Mouse (Mus musculus) MEL (cell line): ENCODE data around the gene Map3k9. TPM values are rescaled to one million over a fixed set of nuclear protein-coding genes. Genes with fewer than 3 reads are reported as not detected.

ENCODE experiments used
- DNase-seq: peaks from one replicate; pipeline ENCODE4 v3.0.0; 2011; ENCODE audit warnings: low read depth, low spot score
- H3K27ac ChIP-seq: 2 replicates; pipeline ENCODE4 v1.5.1; 2012; ENCODE audit warnings: low read depth, mild to moderate bottlenecking, control low read depth, low read length, moderate library complexity; ENCODE audit not compliant: control insufficient read depth
- H3K27me3 ChIP-seq, 2 experiments: fragments of 150-350 bp in 1 of 2; sonication (generic) in 1 of 2; 2 replicates each; pipeline ENCODE4 v1.6.1; 2012; ENCODE audit warnings: low read length in 2 of 2, mild to moderate bottlenecking in 2 of 2, improper control_type of control experiment in 1 of 2, moderate library complexity in 1 of 2; ENCODE audit not compliant: insufficient read depth in 2 of 2, control insufficient read depth in 1 of 2
- H3K36me3 ChIP-seq, 2 experiments: 2 replicates each; pipeline ENCODE4 v1.6.1; 2012 to 2014; ENCODE audit warnings: low read length in 2 of 2, improper control_type of control experiment in 1 of 2, inconsistent platforms in 1 of 2, mild to moderate bottlenecking in 1 of 2; ENCODE audit not compliant: insufficient read depth in 2 of 2, control insufficient read depth in 1 of 2
- H3K4me1 ChIP-seq, 2 experiments: fragments of 150-350 bp in 1 of 2; sonication (generic) in 1 of 2; 2 replicates each; pipeline ENCODE4 v1.6.1; 2012; ENCODE audit warnings: low read length in 2 of 2, improper control_type of control experiment in 1 of 2, mild to moderate bottlenecking in 1 of 2; ENCODE audit not compliant: insufficient read depth in 2 of 2, control insufficient read depth in 1 of 2
- H3K4me3 ChIP-seq, 2 experiments: fragments of 150-350 bp in 1 of 2; sonication (generic) in 1 of 2; 2 replicates each; pipeline ENCODE4 v1.5.1; 2012; ENCODE audit warnings: low read depth in 2 of 2, low read length in 2 of 2, mild to moderate bottlenecking in 2 of 2, moderate library complexity in 2 of 2, control low read depth in 1 of 2, improper control_type of control experiment in 1 of 2; ENCODE audit not compliant: control insufficient read depth in 1 of 2, insufficient read depth in 1 of 2
- H3K79me2 ChIP-seq: 2 replicates; pipeline ENCODE4 v1.6.1; 2012; ENCODE audit warnings: mild to moderate bottlenecking, low read length, moderate library complexity; ENCODE audit not compliant: control insufficient read depth, poor library complexity, insufficient read depth
- H3K9ac ChIP-seq: 2 replicates; pipeline ENCODE4 v1.6.1; 2012; ENCODE audit warnings: low read depth, mild to moderate bottlenecking, control low read depth, low read length, moderate library complexity; ENCODE audit not compliant: control insufficient read depth, poor library complexity, severe bottlenecking
- H3K9me3 ChIP-seq: fragments of 150-350 bp; sonication (generic); replicated peaks from 2 replicates; pipeline ENCODE4 v1.6.1; 2012; ENCODE audit warnings: mild to moderate bottlenecking, low read length, improper control_type of control experiment, moderate library complexity; ENCODE audit not compliant: insufficient read depth
- BHLHE40 ChIP-seq: IDR thresholded peaks from 2 replicates; pipeline ENCODE4 v1.6.1; 2012; ENCODE audit warnings: low read depth, mild to moderate bottlenecking, inconsistent platforms, low read length, improper control_type of control experiment, borderline replicate concordance
- ETS1 ChIP-seq: IDR thresholded peaks from 2 replicates; pipeline ENCODE4 v1.6.1; 2012; ENCODE audit warnings: low read depth, mild to moderate bottlenecking, inconsistent platforms, low read length, improper control_type of control experiment, moderate library complexity
- MAX ChIP-seq: IDR thresholded peaks from 2 replicates; pipeline ENCODE4 v1.6.1; 2011; ENCODE audit warnings: low read length, improper control_type of control experiment
- MEF2A ChIP-seq: IDR thresholded peaks from 2 replicates; pipeline ENCODE4 v1.6.1; 2014; ENCODE audit warnings: low read depth, mild to moderate bottlenecking, inconsistent platforms, low read length, improper control_type of control experiment; ENCODE audit not compliant: poor library complexity, insufficient replicate concordance, severe bottlenecking; ENCODE audit errors: extremely low read depth
- MXI1 ChIP-seq: IDR thresholded peaks from 2 replicates; pipeline ENCODE4 v1.6.1; 2011; ENCODE audit warnings: mild to moderate bottlenecking, low read depth, low read length, improper control_type of control experiment
- NELFE ChIP-seq: IDR thresholded peaks from 2 replicates; pipeline ENCODE4 v1.6.1; 2011; ENCODE audit warnings: low read depth, low read length, improper control_type of control experiment
- POLR2A ChIP-seq, 2 experiments: IDR thresholded peaks; 2 replicates each; pipeline ENCODE4 v1.6.1; 2011 to 2012; ENCODE audit warnings: low read length in 2 of 2, mild to moderate bottlenecking in 2 of 2, control low read depth in 1 of 2, improper control_type of control experiment in 1 of 2, low read depth in 1 of 2, moderate library complexity in 1 of 2; ENCODE audit not compliant: control insufficient read depth in 1 of 2, insufficient read depth in 1 of 2, poor library complexity in 1 of 2
- POLR2AphosphoS2 ChIP-seq: IDR thresholded peaks from 2 replicates; pipeline ENCODE4 v1.6.1; 2011; ENCODE audit warnings: low read length, improper control_type of control experiment
- RAD21 ChIP-seq: IDR thresholded peaks from 2 replicates; pipeline ENCODE4 v1.6.1; 2011; ENCODE audit warnings: mild to moderate bottlenecking, low read depth, low read length, improper control_type of control experiment
- UBTF ChIP-seq: IDR thresholded peaks from 2 replicates; pipeline ENCODE4 v1.6.1; 2012; ENCODE audit warnings: low read depth, mild to moderate bottlenecking, inconsistent platforms, low read length, improper control_type of control experiment, moderate library complexity, borderline replicate concordance; ENCODE audit not compliant: insufficient read depth
- USF1 ChIP-seq: IDR thresholded peaks from 2 replicates; pipeline ENCODE4 v1.6.1; 2014; ENCODE audit warnings: low read depth, mild to moderate bottlenecking, inconsistent platforms, low read length, improper control_type of control experiment, moderate library complexity
- USF2 ChIP-seq, 2 experiments: IDR thresholded peaks; 2 replicates each; pipeline ENCODE4 v1.6.1; 2011 to 2012; ENCODE audit warnings: improper control_type of control experiment in 2 of 2, low read length in 2 of 2, borderline replicate concordance in 1 of 2, inconsistent platforms in 1 of 2, low read depth in 1 of 2, mild to moderate bottlenecking in 1 of 2; ENCODE audit not compliant: insufficient read depth in 1 of 2
- ZC3H11A ChIP-seq: IDR thresholded peaks from 2 replicates; pipeline ENCODE4 v1.6.1; 2012; ENCODE audit warnings: low read depth, mild to moderate bottlenecking, inconsistent platforms, low read length, improper control_type of control experiment
- ZMIZ1 ChIP-seq: IDR thresholded peaks from 2 replicates; pipeline ENCODE4 v1.6.1; 2012; ENCODE audit warnings: low read depth, mild to moderate bottlenecking, inconsistent platforms, low read length, improper control_type of control experiment, moderate library complexity
- polyA plus RNA-seq, 2 experiments: library from polyadenylated mRNA; stranded (reverse) in 1 of 2; unstranded in 1 of 2; fragments of >175 nt in 1 of 2; fragments of >200 nt in 1 of 2; gene quantifications; 2 replicates each; pipeline versions ENCODE4 v1.2.1 to v1.2.4; 2012; ENCODE audit warnings: low replicate concordance in 2 of 2, low read depth in 1 of 2; ENCODE audit not compliant: insufficient read length in 2 of 2, insufficient read depth in 1 of 2, missing spikeins in 1 of 2
- total RNA-seq: library from RNA; depleted of rRNA; stranded (reverse); fragments of 300-350 nt; gene quantifications from 2 replicates; pipeline ENCODE4 v1.2.3, GENCODE M21; 2012

The Map3k9 gene
- total and polyA plus RNA-seq, 3 experiments, result not detected

DNA sequence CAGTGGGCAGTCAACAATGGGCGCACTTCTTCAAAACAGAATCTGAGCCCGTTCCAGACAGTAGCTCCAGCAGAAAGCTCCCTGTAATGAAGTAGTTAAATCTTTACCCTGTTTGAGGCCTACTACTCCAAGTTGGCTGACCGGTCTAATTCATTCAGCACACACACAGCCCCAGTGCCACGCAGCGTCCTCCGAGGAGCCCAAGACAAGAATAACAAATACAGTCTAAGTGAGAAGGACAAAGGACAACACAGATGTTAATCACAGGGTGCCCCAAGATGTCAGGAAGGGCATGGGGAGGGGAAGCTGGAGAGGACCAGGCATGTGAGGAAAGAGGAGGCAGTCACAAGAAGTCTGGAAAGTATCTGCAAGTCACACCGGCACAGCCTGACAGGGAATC, 22.8 kb upstream of the Map3k9 start:
- Histone ChIP-seq H3K79me2 (no peaks in the 10 kb centered on the region; the same call in 1 of the 2 replicates), H3K4me1 (peaks cover 0 to 10% of the 10 kb centered on the region in 2 experiments; a peak in 3 of 4 replicates), H3K9ac (no peak overlapping the region), H3K27ac (no peak overlapping the region), H3K4me3 (no peak overlapping the region)
- DNase-seq, result no peak
- TF ChIP-seq MXI1 (no peak), UBTF (no peak), RAD21 (no peak), POLR2A (IDR thresholded peaks at IDR 0.05; ENCODE audit: control insufficient read depth in 1 of 2, insufficient read depth in 1 of 2, low read depth in 1 of 2, low read length in 2 of 2, poor library complexity in 1 of 2) (no peak), ZC3H11A (no peak), POLR2AphosphoS2 (no peak), MEF2A (no peak), USF2 (IDR thresholded peaks at IDR 0.05; ENCODE audit: borderline replicate concordance in 1 of 2, insufficient read depth in 1 of 2, low read depth in 1 of 2, low read length in 2 of 2) (no peak), NELFE (no peak), ZMIZ1 (no peak)
- TF ChIP-seq, all 39 proteins: peak for 0
- Histone ChIP-seq H3K9me3 (no peaks in the 10 kb centered on the region), H3K27me3 (no peaks in the 10 kb centered on the region; a peak in 1 of 4 replicates), H3K36me3 (peaks cover 0 to 11% of the 10 kb centered on the region in 2 experiments; a peak in 2 of 4 replicates)

DNA sequence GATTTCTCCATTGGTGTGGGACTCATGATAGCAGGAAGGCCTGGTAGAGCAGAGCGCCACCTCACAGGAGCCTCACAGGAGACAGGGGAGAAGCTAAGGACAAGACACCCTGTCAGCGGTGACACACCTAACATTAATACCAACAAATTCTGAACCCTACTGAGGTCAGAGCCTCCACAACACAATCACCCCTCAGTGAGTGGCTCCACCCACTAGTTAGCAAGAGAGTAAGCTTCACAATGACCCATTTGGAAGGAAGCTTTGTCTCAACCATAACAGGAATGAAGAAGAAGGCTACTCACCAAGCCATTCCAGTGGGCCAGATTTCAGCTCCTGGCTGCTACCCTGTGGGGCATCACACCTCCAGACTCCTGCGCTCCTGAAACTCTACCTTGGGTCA, 22.0 kb upstream of the Map3k9 start:
- Histone ChIP-seq H3K9ac (no peak overlapping the region), H3K4me1 (peaks cover 0 to 9% of the 10 kb centered on the region in 2 experiments; a peak in 3 of 4 replicates), H3K9me3 (no peaks in the 10 kb centered on the region)
- no peak for DNase-seq
- TF ChIP-seq USF1 (no peak), BHLHE40 (no peak), POLR2AphosphoS2 (no peak), MAX (no peak), ETS1 (no peak), ZMIZ1 (no peak)
- TF ChIP-seq, all 39 proteins: peak for 0
- Histone ChIP-seq H3K27me3 (no peaks in the 10 kb centered on the region), H3K4me3 (no peak overlapping the region), H3K79me2 (no peaks in the 10 kb centered on the region; the same call in 1 of the 2 replicates), H3K27ac (no peak overlapping the region), H3K36me3 (peaks cover 0 to 10% of the 10 kb centered on the region in 2 experiments; a peak in 2 of 4 replicates)
